Mouse (Mus musculus) embryonic facial prominence, embryonic 15.5 days (tissue): ENCODE data around the gene Fut8. TPM values are rescaled to one million over a fixed set of nuclear protein-coding genes. Genes with fewer than 3 reads are reported as not detected.

Experiments
- ATAC-seq: fragments of 200-750 bp; cut with Nextera tagmentation; 2 replicates; pipeline ENCODE4 v1.8.0; 2017; ENCODE audit warnings: low read depth, moderate TSS enrichment; ENCODE audit not compliant: insufficient number of reproducible peaks, low FRiP score, low TSS enrichment
- H3K27ac ChIP-seq: fragments of 300-500 bp; sonication (generic); replicated peaks from 2 replicates; pipeline ENCODE4 v1.5.1; 2015; ENCODE audit warnings: mild to moderate bottlenecking, inconsistent platforms
- H3K27me3 ChIP-seq: fragments of 300-500 bp; sonication (generic); 2 replicates; pipeline ENCODE4 v1.6.1; 2015; ENCODE audit warnings: inconsistent platforms
- H3K36me3 ChIP-seq: fragments of 300-500 bp; sonication (generic); 2 replicates; pipeline ENCODE4 v1.6.1; 2015; ENCODE audit warnings: mild to moderate bottlenecking, inconsistent platforms
- H3K4me1 ChIP-seq: fragments of 300-500 bp; sonication (generic); 2 replicates; pipeline ENCODE4 v1.6.1; 2015; ENCODE audit warnings: inconsistent platforms
- H3K4me2 ChIP-seq: fragments of 300-500 bp; sonication (generic); replicated peaks from 2 replicates; pipeline ENCODE4 v1.6.1; 2015; ENCODE audit warnings: mild to moderate bottlenecking, inconsistent platforms
- H3K4me3 ChIP-seq: fragments of 300-500 bp; sonication (generic); replicated peaks from 2 replicates; pipeline ENCODE4 v1.5.1; 2015; ENCODE audit warnings: mild to moderate bottlenecking, inconsistent platforms
- H3K9ac ChIP-seq: fragments of 300-500 bp; sonication (generic); 2 replicates; pipeline ENCODE4 v1.6.1; 2015; ENCODE audit warnings: inconsistent platforms
- H3K9me3 ChIP-seq: fragments of 300-500 bp; sonication (generic); replicated peaks from 2 replicates; pipeline ENCODE4 v1.6.1; 2016; ENCODE audit warnings: inconsistent platforms
- WGBS: fragments of 180-500 bp; shearing (Covaris S2); methylation state at CpG from one replicate; pipeline ENCODE4 v1.1.7; 2015; 5-methylcytosine and 5-hydroxymethylcytosine counted together
- polyA plus RNA-seq: library from polyadenylated mRNA; unstranded; fragments of >200 nt; fragmentation: Nextera tagmentation; extraction: Ambion mirVana; gene quantifications from 2 replicates; pipeline ENCODE4 v1.2.1, GENCODE M21; 2015

The Fut8 gene
- polyA plus RNA-seq, 1 experiment from 2014 or later: 23.8 TPM

GRCm38 (mm10) chr12:77224121-77224520 is 13.8 kb upstream of the Fut8 start:
- no peak overlapping the region for H3K27ac ChIP-seq
- no peak for ATAC-seq
- no peaks in the 10 kb centered on the region for H3K27me3 ChIP-seq
- no peaks in the 10 kb centered on the region for H3K36me3 ChIP-seq
- H3K9me3 ChIP-seq: no peaks in the 10 kb centered on the region
- no peaks in the 10 kb centered on the region for H3K4me1 ChIP-seq
- 64% methylated on average over 4 of the region's 4 CpGs for WGBS
- H3K4me3 ChIP-seq: no peak overlapping the region
- no peak overlapping the region for H3K9ac ChIP-seq
- H3K4me2 ChIP-seq: no peak overlapping the region

GRCm38 (mm10) chr12:77224891-77225290 is 13.0 kb upstream of the Fut8 start:
- H3K9me3 ChIP-seq: no peaks in the 10 kb centered on the region
- no peaks in the 10 kb centered on the region for H3K4me1 ChIP-seq
- no peaks in the 10 kb centered on the region for H3K36me3 ChIP-seq
- no peak for ATAC-seq
- H3K4me3 ChIP-seq: no peak overlapping the region
- H3K9ac ChIP-seq: no peak overlapping the region
- H3K4me2 ChIP-seq: no peak overlapping the region
- 65% methylated on average over 4 of the region's 4 CpGs for WGBS
- H3K27me3 ChIP-seq: no peaks in the 10 kb centered on the region
- no peak overlapping the region for H3K27ac ChIP-seq

- H3K27ac ChIP-seq: no peak overlapping the region
- no peak overlapping the region for H3K4me3 ChIP-seq
- no peak overlapping the region for H3K4me2 ChIP-seq
- 55% methylated on average over 3 of the region's 3 CpGs for WGBS
- no peaks in the 10 kb centered on the region for H3K36me3 ChIP-seq
- no peaks in the 10 kb centered on the region for H3K4me1 ChIP-seq
- no peak for ATAC-seq
- no peaks in the 10 kb centered on the region for H3K9me3 ChIP-seq
- no peak overlapping the region for H3K9ac ChIP-seq
- no peaks in the 10 kb centered on the region for H3K27me3 ChIP-seq
These were observed 12.2 kb upstream of the Fut8 start for GRCm38 (mm10) chr12:77225727-77226126.

- WGBS: 64% methylated on average over 4 of the region's 4 CpGs
- no peak overlapping the region for H3K9ac ChIP-seq
- H3K4me2 ChIP-seq: no peak overlapping the region
- no peaks in the 10 kb centered on the region for H3K27me3 ChIP-seq
- H3K9me3 ChIP-seq: no peaks in the 10 kb centered on the region
- H3K36me3 ChIP-seq: no peaks in the 10 kb centered on the region
- no peak overlapping the region for H3K27ac ChIP-seq
- H3K4me3 ChIP-seq: no peak overlapping the region
- no peak for ATAC-seq
- H3K4me1 ChIP-seq: peaks cover 10% of the 10 kb centered on the region
These were observed 2.0 kb upstream of the Fut8 start for GRCm38 (mm10) chr12:77235958-77236357.

- Histone ChIP-seq H3K9me3 (no peaks in the 10 kb centered on the region), H3K27ac (peak overlapping the region; percentile 94), H3K4me3 (peak overlapping the region; percentile 89), H3K4me1 (peaks cover 10% of the 10 kb centered on the region), H3K36me3 (no peaks in the 10 kb centered on the region), H3K4me2 (peak overlapping the region; percentile 93), H3K27me3 (no peaks in the 10 kb centered on the region), H3K9ac (peak overlapping the region; percentile 76)
- 2% methylated on average over 100 of the region's 120 CpGs for WGBS
- ATAC-seq: peak; percentile 97
These were observed 835 bp downstream of the Fut8 start for GRCm38 (mm10) chr12:77238531-77239389.

GRCm38 (mm10) chr12:77239390-77240061 is 1.6 kb downstream of the Fut8 start:
- peaks cover 10% of the 10 kb centered on the region for H3K4me1 ChIP-seq
- peak overlapping the region; percentile 89 for H3K4me3 ChIP-seq
- H3K36me3 ChIP-seq: no peaks in the 10 kb centered on the region
- H3K27ac ChIP-seq: peak overlapping the region; percentile 94
- ATAC-seq: no peak
- H3K4me2 ChIP-seq: peak overlapping the region; percentile 93
- peak overlapping the region; percentile 76 for H3K9ac ChIP-seq
- no peaks in the 10 kb centered on the region for H3K27me3 ChIP-seq
- H3K9me3 ChIP-seq: no peaks in the 10 kb centered on the region
- WGBS: 1% methylated on average over 29 of the region's 29 CpGs

- H3K9ac ChIP-seq: no peak overlapping the region
- peaks cover 10% of the 10 kb centered on the region for H3K4me1 ChIP-seq
- no peaks in the 10 kb centered on the region for H3K9me3 ChIP-seq
- H3K27ac ChIP-seq: no peak overlapping the region
- H3K36me3 ChIP-seq: no peaks in the 10 kb centered on the region
- H3K27me3 ChIP-seq: no peaks in the 10 kb centered on the region
- no peak overlapping the region for H3K4me2 ChIP-seq
- 37% methylated on average over 6 of the region's 6 CpGs for WGBS
- no peak overlapping the region for H3K4me3 ChIP-seq
- ATAC-seq: no peak
These were observed 2.4 kb downstream of the Fut8 start for GRCm38 (mm10) chr12:77240372-77240771.

GRCm38 (mm10) chr12:77240839-77241238 is 2.9 kb downstream of the Fut8 start:
- Histone ChIP-seq H3K4me2 (no peak overlapping the region), H3K27me3 (no peaks in the 10 kb centered on the region), H3K27ac (no peak overlapping the region), H3K9ac (no peak overlapping the region), H3K9me3 (no peaks in the 10 kb centered on the region), H3K36me3 (no peaks in the 10 kb centered on the region), H3K4me1 (peaks cover 10% of the 10 kb centered on the region), H3K4me3 (no peak overlapping the region)
- no peak for ATAC-seq
- 61% methylated on average over 1 of the region's 1 CpGs for WGBS

- H3K4me3 ChIP-seq: no peak overlapping the region
- H3K9me3 ChIP-seq: no peaks in the 10 kb centered on the region
- H3K4me1 ChIP-seq: no peaks in the 10 kb centered on the region
- no peak overlapping the region for H3K9ac ChIP-seq
- no peaks in the 10 kb centered on the region for H3K36me3 ChIP-seq
- no peak overlapping the region for H3K27ac ChIP-seq
- no peaks in the 10 kb centered on the region for H3K27me3 ChIP-seq
- no peak for ATAC-seq
- H3K4me2 ChIP-seq: no peak overlapping the region
These were observed 24.7 kb downstream of the Fut8 start for GRCm38 (mm10) chr12:77262650-77263049.

- no peaks in the 10 kb centered on the region for H3K9me3 ChIP-seq
- H3K4me1 ChIP-seq: no peaks in the 10 kb centered on the region
- no peak overlapping the region for H3K4me2 ChIP-seq
- no peak overlapping the region for H3K9ac ChIP-seq
- no peak for ATAC-seq
- no peak overlapping the region for H3K27ac ChIP-seq
- WGBS: 85% methylated on average over 2 of the region's 2 CpGs
- H3K27me3 ChIP-seq: no peaks in the 10 kb centered on the region
- no peak overlapping the region for H3K4me3 ChIP-seq
- no peaks in the 10 kb centered on the region for H3K36me3 ChIP-seq
These were observed 25.9 kb downstream of the Fut8 start for GRCm38 (mm10) chr12:77263816-77264215.

- no peak overlapping the region for H3K4me3 ChIP-seq
- ATAC-seq: no peak
- no peak overlapping the region for H3K9ac ChIP-seq
- no peaks in the 10 kb centered on the region for H3K36me3 ChIP-seq
- H3K27me3 ChIP-seq: no peaks in the 10 kb centered on the region
- no peak overlapping the region for H3K4me2 ChIP-seq
- no peaks in the 10 kb centered on the region for H3K9me3 ChIP-seq
- WGBS: 44% methylated on average over 3 of the region's 3 CpGs
- no peak overlapping the region for H3K27ac ChIP-seq
- no peaks in the 10 kb centered on the region for H3K4me1 ChIP-seq
These were observed 32.8 kb downstream of the Fut8 start for GRCm38 (mm10) chr12:77270694-77271093.
